In the genomic region with DNA sequence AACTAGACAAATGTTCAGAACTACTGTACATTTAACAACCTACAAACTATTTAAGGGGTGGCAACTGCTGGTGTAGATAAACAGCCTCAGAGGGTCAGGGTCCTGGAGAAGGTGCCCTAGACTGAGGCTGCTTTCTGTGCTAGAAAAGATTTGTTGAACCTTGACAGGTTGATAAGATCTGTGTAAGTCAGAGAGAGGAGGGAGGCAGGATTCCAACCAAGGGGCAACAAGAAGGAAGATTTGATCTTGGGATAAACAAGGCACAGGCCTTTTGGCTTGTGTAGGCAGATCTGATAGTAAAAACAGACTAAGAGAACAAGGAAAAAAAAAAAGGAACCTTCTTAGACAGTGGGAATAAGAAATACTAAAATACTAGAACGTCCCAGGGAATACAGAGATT, we compare ENCODE assay signal across 21 mouse cellular contexts. TPM values are rescaled to one million over a fixed set of nuclear protein-coding genes. Genes with fewer than 3 reads are reported as not detected.
DNase-seq lines count a peak whose midpoint lies in the region; ATAC-seq and TF ChIP-seq lines count a peak whose summit lies in the region.
"Had no signal": no experiment of that assay in that cellular context is flagged by ENCODE, and none has a peak within 500 bp of the region (broad histone marks: within the 10 kb centered on the region; RNA-seq: fewer than 3 reads in every experiment).

No protein-coding gene starts in this region.

- no peak for TF ChIP-seq POLR2A in spleen, adult 2 months (IDR thresholded peaks at IDR 0.05; ENCODE audit: low read depth, low read length)

- no peaks in the 10 kb centered on the region for H3K36me3 ChIP-seq in spleen, adult 2 months (ENCODE audit: control insufficient read depth, insufficient read depth, low read length)
- H3K36me3 ChIP-seq: embryonic facial prominence, embryonic 12.5 days; forebrain, embryonic 12.5 days; forebrain, embryonic 15.5 days; hindbrain, embryonic 12.5 days; hindbrain, embryonic 15.5 days; intestine, embryonic 15.5 days had no signal

- intact Hi-C loops in gastrocnemius, adult 2 months (cut with DNase I), result no loop called here
- intact Hi-C loops in gastrocnemius, postnatal 14 days (cut with DNase I; ENCODE audit: low total_unique reads), result no loop called here

- peak; percentile 47 for DNase-seq in CD4-positive, CD25-positive, alpha-beta regulatory T cell, adult 2 months (ENCODE audit: low read depth, low spot score)
- no peak for DNase-seq in gastrocnemius, adult 2 months
- DNase-seq in gastrocnemius, postnatal 14 days, result no peak
- DNase-seq in spleen, adult 2 months (ENCODE audit: low read depth in 1 of 2, low spot score in 2 of 2), result no peak
- DNase-seq in spleen, postnatal 36 days (ENCODE audit: low spot score in 2 of 2), result no peak
- peak; percentile 64 for DNase-seq in naive thymus-derived CD4-positive, alpha-beta T cell, adult 2 months (ENCODE audit: low read depth)
- DNase-seq in urinary bladder, postnatal 10 days (ENCODE audit: low spot score), result no peak
- DNase-seq: adrenal gland, adult 8-10 months; adrenal gland, postnatal 36 days; cerebellum, adult 11 months; cerebellum, adult 8-10 months; cerebellum, postnatal 10 days; gastrocnemius, postnatal 10 days had no signal

- 77% methylated on average over 1 of the region's 1 CpGs for WGBS in spleen, adult 2 months

- H3K27ac ChIP-seq in gastrocnemius, adult 2 months, result peak overlapping the region; percentile 16; the same call in 1 of the 2 replicates
- peak overlapping the region; percentile 79 for H3K27ac ChIP-seq in spleen, adult 2 months (ENCODE audit: insufficient read depth, low read length)
- H3K27ac ChIP-seq: forebrain, embryonic 12.5 days; forebrain, embryonic 15.5 days; hindbrain, embryonic 12.5 days; hindbrain, embryonic 15.5 days; intestine, embryonic 15.5 days had no signal

- peaks cover 16% of the 10 kb centered on the region; the same call in 1 of the 2 replicates for H3K4me1 ChIP-seq in spleen, adult 2 months (ENCODE audit: control insufficient read depth, insufficient read depth, insufficient read length)
- H3K4me1 ChIP-seq: forebrain, embryonic 15.5 days had no signal

- no peak overlapping the region for H3K4me3 ChIP-seq in gastrocnemius, adult 2 months
- no peak overlapping the region for H3K4me3 ChIP-seq in spleen, adult 2 months (ENCODE audit: extremely low read depth, insufficient read depth, insufficient read length)
- H3K4me3 ChIP-seq: embryonic facial prominence, embryonic 12.5 days; erythroblast, embryonic 14.5 days; forebrain, embryonic 12.5 days; forebrain, embryonic 15.5 days; hindbrain, embryonic 12.5 days; hindbrain, embryonic 15.5 days; intestine, embryonic 15.5 days had no signal

- no peak for TF ChIP-seq CTCF in gastrocnemius, adult 2 months (IDR thresholded peaks at IDR 0.05)
- TF ChIP-seq CTCF in spleen, adult 2 months (IDR thresholded peaks at IDR 0.05; ENCODE audit: extremely low read depth, insufficient read depth, insufficient read length, insufficient replicate concordance), result no peak

- ATAC-seq in CD4-positive, CD25-positive, alpha-beta regulatory T cell, adult 4 months, result no peak
- ATAC-seq: forebrain, embryonic 15.5 days; intestine, embryonic 15.5 days had no signal

- no peaks in the 10 kb centered on the region for H3K27me3 ChIP-seq in spleen, adult 2 months (ENCODE audit: control insufficient read depth, insufficient read depth, low read length)
- H3K27me3 ChIP-seq: embryonic facial prominence, embryonic 12.5 days; forebrain, embryonic 12.5 days; forebrain, embryonic 15.5 days; hindbrain, embryonic 12.5 days; hindbrain, embryonic 15.5 days; intestine, embryonic 15.5 days had no signal

RNA-seq across cellular contexts. Expression of a gene that starts 35.7 kb away (rescaled TPM):
- 100 to 1,000 TPM; 437 to 457 TPM for polyA plus RNA-seq in CD4-positive, CD25-positive, alpha-beta regulatory T cell, adult 4 months (2017; shearing (Covaris generic))
- 10 to 100 TPM; 68.3 to 77.9 TPM for total RNA-seq in gastrocnemius, adult 2 months (2021)
- 10 to 100 TPM; 67.4 to 70.3 TPM for total RNA-seq in gastrocnemius, postnatal 14 days (2021)
- 309 and 372 TPM in 2 replicates for polyA plus RNA-seq in spleen, adult 2 months (2012; rRNA removed)

RNA-seq across cellular contexts. Expression of a gene that starts 35.8 kb away (rescaled TPM):
- polyA plus RNA-seq in CD4-positive, CD25-positive, alpha-beta regulatory T cell, adult 4 months (2017; shearing (Covaris generic)), result 10 to 100 TPM; 19.5 to 30.2 TPM
- total RNA-seq in gastrocnemius, adult 2 months (2021), result 10 to 100 TPM; 18.9 to 19.3 TPM
- 10 to 100 TPM; 18.4 to 19.9 TPM for total RNA-seq in gastrocnemius, postnatal 14 days (2021)
- polyA plus RNA-seq in spleen, adult 2 months (2012; rRNA removed), result 17.9 and 23.4 TPM in 2 replicates

Comparison
In these comparisons a context has a peak if more than half of its experiments do, and no peak if none do; other contexts are left out.
1. DNase-seq: peak in CD4-positive, CD25-positive, alpha-beta regulatory T cell, adult 2 months (single experiment) and naive thymus-derived CD4-positive, alpha-beta T cell, adult 2 months (single experiment); none in gastrocnemius, adult 2 months (single experiment), gastrocnemius, postnatal 14 days (single experiment), spleen, adult 2 months (0 of 2), spleen, postnatal 36 days (0 of 2) and urinary bladder, postnatal 10 days (single experiment).